Mouse (Mus musculus) embryonic facial prominence, embryonic 15.5 days (tissue): ENCODE results near the gene Dlgap1. TPM values are rescaled to one million over a fixed set of nuclear protein-coding genes. Genes with fewer than 3 reads are reported as not detected.

Source experiments
- ATAC-seq: fragments of 200-750 bp; cut with Nextera tagmentation; 2 replicates; pipeline ENCODE4 v1.8.0; 2017; ENCODE audit warnings: low read depth, moderate TSS enrichment; ENCODE audit not compliant: insufficient number of reproducible peaks, low FRiP score, low TSS enrichment
- H3K27ac ChIP-seq: fragments of 300-500 bp; sonication (generic); replicated peaks from 2 replicates; pipeline ENCODE4 v1.5.1; 2015; ENCODE audit warnings: mild to moderate bottlenecking, inconsistent platforms
- H3K27me3 ChIP-seq: fragments of 300-500 bp; sonication (generic); 2 replicates; pipeline ENCODE4 v1.6.1; 2015; ENCODE audit warnings: inconsistent platforms
- H3K36me3 ChIP-seq: fragments of 300-500 bp; sonication (generic); 2 replicates; pipeline ENCODE4 v1.6.1; 2015; ENCODE audit warnings: mild to moderate bottlenecking, inconsistent platforms
- H3K4me1 ChIP-seq: fragments of 300-500 bp; sonication (generic); 2 replicates; pipeline ENCODE4 v1.6.1; 2015; ENCODE audit warnings: inconsistent platforms
- H3K4me2 ChIP-seq: fragments of 300-500 bp; sonication (generic); replicated peaks from 2 replicates; pipeline ENCODE4 v1.6.1; 2015; ENCODE audit warnings: mild to moderate bottlenecking, inconsistent platforms
- H3K4me3 ChIP-seq: fragments of 300-500 bp; sonication (generic); replicated peaks from 2 replicates; pipeline ENCODE4 v1.5.1; 2015; ENCODE audit warnings: mild to moderate bottlenecking, inconsistent platforms
- H3K9ac ChIP-seq: fragments of 300-500 bp; sonication (generic); 2 replicates; pipeline ENCODE4 v1.6.1; 2015; ENCODE audit warnings: inconsistent platforms
- H3K9me3 ChIP-seq: fragments of 300-500 bp; sonication (generic); replicated peaks from 2 replicates; pipeline ENCODE4 v1.6.1; 2016; ENCODE audit warnings: inconsistent platforms
- WGBS: fragments of 180-500 bp; shearing (Covaris S2); methylation state at CpG from one replicate; pipeline ENCODE4 v1.1.7; 2015; 5-methylcytosine and 5-hydroxymethylcytosine counted together
- polyA plus RNA-seq: library from polyadenylated mRNA; unstranded; fragments of >200 nt; fragmentation: Nextera tagmentation; extraction: Ambion mirVana; gene quantifications from 2 replicates; pipeline ENCODE4 v1.2.1, GENCODE M21; 2015

Gene Dlgap1
- polyA plus RNA-seq, 1 experiment from 2014 or later, result 4.9 TPM

DNA sequence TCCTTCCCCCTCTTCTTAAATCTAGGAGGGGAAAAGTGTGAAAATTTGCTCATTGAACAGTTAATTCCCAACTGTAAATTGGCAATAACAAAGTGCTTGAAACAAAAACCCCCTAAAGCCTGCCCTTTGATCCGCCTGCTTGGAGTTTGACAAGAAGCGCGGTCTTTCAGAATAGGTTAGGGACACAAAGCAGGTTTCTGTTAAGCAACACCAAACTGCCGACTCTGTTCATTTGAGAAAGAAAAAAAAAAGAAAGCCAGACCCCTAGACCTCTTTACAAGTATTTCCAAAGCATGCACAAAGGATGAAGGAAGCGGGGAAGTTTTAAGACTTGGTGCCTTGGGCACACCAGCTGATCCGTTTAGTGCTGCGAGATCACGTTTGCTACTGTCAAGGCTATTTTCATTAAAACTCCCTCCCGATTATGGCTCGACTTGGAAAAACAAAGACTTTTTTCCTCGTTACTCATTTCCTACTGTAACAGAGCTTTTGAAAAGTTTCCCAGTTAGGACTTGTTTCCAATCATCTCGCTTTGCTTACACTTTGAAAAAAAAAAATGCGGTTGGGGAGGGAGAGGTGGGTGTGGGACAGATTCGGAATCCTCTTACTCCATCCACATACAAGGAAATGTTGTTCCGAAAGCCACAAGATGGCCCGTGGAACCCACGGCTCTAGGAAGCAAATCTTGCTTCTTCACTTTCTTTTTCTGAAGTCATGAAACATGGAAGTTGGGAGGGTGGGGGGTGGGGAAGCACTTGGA is 879.1 kb downstream of the Dlgap1 start:
- no peaks in the 10 kb centered on the region for H3K9me3 ChIP-seq
- under 1% methylated on average over 17 of the region's 17 CpGs for WGBS
- no peak for ATAC-seq
- H3K4me3 ChIP-seq, result peak overlapping the region; percentile 74
- peak overlapping the region; percentile 99 for H3K27ac ChIP-seq
- peak overlapping the region; percentile 97 for H3K4me2 ChIP-seq
- H3K9ac ChIP-seq, result peak overlapping the region; percentile 23
- H3K36me3 ChIP-seq, result peaks cover 23% of the 10 kb centered on the region
- no peaks in the 10 kb centered on the region for H3K27me3 ChIP-seq
- H3K4me1 ChIP-seq, result peaks cover 16% of the 10 kb centered on the region

DNA sequence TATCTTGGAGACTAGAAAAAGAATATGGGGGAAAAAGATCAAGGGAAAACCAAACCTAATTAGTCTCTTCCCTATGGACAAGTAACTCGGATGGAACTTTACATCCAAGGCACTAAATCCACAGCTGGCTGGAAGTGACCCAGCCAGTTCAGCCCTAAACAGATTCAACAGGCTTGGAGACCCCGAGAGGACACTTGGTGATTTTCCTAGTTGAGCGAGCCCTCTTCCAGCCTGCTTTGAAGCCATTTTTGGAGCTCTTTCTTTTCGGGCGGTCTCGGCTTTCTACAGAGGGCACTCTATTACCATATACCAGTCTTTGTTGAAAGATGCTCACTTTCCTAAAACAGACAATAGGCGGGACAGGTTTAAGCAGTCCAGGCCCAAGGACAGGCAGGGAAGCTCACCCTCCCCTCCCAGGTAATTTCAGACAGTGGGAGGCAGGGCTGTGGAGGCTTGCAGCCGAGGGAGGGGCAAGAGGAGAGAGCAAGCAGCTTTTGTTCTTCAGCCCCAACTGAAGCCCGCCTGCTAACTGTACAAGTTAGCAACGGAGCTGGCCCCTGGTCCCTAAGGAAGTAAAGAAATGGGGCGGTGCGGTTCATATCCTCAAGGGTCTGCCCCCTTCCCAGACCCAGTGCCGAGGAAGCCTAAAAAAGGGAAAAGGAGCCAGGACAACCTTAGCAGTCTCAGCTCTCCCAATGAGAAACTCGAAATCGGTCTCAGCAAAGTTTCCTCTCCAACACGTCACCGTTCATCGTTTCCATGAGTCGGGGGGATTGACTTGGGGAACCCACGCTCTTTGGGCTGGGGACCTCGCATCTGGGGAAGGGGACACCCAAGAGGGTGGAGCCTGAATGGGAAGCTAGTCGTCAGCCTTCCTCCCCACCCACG is 879.9 kb downstream of the Dlgap1 start:
- Histone ChIP-seq H3K4me1 (peaks cover 16% of the 10 kb centered on the region), H3K27me3 (no peaks in the 10 kb centered on the region), H3K27ac (peak overlapping the region; percentile 99), H3K4me2 (peak overlapping the region; percentile 97), H3K36me3 (peaks cover 15% of the 10 kb centered on the region), H3K4me3 (peak overlapping the region; percentile 74), H3K9ac (peak overlapping the region; percentile 75), H3K9me3 (no peaks in the 10 kb centered on the region)
- under 1% methylated on average over 23 of the region's 23 CpGs for WGBS
- peak; percentile 56 for ATAC-seq

DNA sequence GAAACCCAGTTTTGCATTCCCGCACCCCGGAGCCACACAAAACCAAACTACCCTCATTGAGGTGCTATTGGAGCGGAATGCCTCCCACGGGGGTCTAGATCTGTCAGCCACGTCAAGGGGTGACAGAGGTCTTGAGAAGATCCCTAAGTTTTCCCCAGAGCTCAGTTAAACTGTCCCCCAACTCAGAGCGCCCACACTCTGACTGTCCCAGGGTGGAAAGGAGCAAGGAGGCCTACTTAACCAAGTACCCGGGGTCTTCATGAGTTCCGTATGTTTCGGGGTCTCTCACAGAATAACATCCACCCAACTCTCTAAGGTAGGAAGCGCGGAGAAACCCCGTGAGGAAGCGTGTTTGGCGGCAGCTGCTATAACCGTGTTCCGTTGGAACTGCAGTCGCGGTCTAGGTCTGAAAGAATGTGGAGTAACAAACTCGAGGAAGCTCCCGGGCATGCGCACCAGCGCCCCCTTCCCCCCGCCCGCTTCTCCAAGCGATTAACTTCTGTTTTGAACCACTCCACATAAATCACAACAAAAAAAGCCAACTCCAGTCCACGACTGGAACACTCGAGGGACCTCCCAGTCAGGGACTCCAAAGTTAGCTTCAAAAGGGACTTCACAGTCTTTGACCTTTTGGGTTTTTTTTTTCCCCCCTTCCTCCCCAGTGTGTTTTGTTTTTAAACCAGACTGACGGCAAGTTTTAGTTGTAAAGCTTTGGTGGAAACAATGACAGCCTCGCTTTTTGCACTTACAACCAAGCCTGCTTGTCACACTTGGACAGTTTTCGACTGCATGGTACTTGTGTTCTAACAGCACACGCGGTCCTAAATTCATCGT is 880.7 kb downstream of the Dlgap1 start:
- under 1% methylated on average over 33 of the region's 33 CpGs for WGBS
- ATAC-seq, result no peak
- peaks cover 6% of the 10 kb centered on the region for H3K36me3 ChIP-seq
- H3K4me2 ChIP-seq, result peak overlapping the region; percentile 97
- H3K27me3 ChIP-seq, result no peaks in the 10 kb centered on the region
- H3K9me3 ChIP-seq, result no peaks in the 10 kb centered on the region
- peak overlapping the region; percentile 75 for H3K9ac ChIP-seq
- H3K4me3 ChIP-seq, result peak overlapping the region; percentile 74
- H3K4me1 ChIP-seq, result peaks cover 21% of the 10 kb centered on the region
- peak overlapping the region; percentile 99 for H3K27ac ChIP-seq

DNA sequence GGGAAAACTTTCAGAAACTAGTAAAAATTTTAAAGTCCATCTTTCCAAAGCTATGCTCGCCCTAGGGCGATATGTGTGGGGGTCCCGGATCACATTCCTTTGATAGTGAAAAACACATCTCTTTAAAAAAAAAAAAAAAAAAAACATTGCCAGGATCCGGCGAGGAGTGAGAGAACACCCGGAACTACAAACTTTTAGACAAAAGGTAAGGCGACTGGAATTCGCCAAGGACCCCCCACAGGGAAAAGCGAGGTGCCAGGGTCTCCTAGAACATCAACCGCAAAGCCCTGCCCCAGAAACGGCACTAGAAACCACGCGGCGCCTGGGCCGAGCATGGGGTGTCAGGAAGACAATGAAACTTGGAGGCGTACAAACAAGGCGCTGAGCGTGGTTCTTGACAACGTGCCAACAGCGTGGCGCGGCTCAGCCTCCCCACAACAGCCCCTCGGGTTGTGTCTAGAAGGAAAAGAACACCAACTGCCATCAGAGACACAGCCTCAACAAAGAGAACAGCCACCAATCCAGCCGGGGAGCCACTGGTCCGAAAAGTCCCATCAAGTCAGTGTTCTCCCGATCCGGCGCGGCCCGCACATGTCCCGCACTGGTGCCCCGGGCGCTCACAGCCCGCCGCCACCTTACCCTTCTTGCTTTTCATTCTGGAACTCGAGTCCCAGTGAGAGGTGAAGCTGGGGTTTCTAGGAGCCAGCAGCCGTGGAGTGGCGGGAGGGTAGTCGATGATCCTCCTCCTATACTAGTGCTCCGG is 881.5 kb downstream of the Dlgap1 start:
- Histone ChIP-seq H3K4me3 (peak overlapping the region; percentile 74), H3K4me1 (peaks cover 18% of the 10 kb centered on the region), H3K4me2 (peak overlapping the region; percentile 97), H3K9ac (peak overlapping the region; percentile 75), H3K27me3 (no peaks in the 10 kb centered on the region), H3K27ac (peak overlapping the region; percentile 99), H3K36me3 (no peaks in the 10 kb centered on the region), H3K9me3 (no peaks in the 10 kb centered on the region)
- peak; percentile 20; the same call in 1 of the 2 replicates for ATAC-seq
- WGBS, result 0% methylated on average over 40 of the region's 40 CpGs

DNA sequence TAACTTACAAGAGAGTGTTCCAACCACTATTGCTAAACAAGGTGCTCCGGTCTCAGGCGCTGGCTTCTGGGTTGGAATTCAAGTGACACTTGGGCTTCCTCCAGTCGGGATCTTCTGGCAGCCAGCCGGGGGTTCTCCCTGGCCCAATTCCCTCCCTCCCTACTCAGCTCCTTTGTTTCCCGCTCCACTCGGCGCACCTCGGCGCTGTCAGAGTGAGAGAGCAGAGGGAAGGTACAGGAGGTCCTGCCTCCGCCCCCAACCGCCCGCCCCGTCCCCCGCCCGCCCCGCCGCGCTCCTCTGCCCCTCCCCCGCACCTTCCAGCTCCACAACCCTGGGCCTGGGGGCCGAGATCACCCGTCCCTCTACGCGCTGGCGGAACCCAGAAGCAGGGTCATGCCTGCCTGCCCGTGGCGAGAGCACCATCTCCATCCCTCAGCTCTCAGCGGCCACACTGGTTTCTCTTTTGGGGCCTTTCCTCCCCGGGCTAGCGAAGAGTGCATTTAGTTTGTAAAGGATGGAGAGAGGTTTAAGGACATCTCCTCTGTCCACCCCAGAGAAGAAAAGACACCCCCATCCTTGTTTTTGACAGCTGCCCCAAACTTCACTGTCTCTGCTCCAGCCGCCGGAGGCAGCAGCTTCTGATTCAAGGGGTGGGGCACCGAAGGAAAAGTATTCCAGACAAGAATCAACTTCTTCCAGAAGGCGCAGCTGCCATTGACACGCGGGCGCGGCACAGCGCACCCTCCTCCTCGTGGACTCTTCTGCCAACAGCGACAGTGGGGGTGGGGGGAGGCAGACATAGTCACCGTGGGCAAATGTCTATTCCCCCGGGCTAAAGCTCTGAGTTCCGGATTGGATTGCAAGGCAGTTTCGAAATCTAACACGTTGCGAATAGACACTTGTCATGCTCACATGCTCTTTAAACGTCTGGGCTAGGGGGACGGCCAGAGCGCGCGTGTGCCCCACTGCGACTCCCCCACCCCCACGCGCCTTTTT is 882.4 kb downstream of the Dlgap1 start:
- under 1% methylated on average over 54 of the region's 54 CpGs for WGBS
- H3K4me2 ChIP-seq, result peak overlapping the region; percentile 97

DNA sequence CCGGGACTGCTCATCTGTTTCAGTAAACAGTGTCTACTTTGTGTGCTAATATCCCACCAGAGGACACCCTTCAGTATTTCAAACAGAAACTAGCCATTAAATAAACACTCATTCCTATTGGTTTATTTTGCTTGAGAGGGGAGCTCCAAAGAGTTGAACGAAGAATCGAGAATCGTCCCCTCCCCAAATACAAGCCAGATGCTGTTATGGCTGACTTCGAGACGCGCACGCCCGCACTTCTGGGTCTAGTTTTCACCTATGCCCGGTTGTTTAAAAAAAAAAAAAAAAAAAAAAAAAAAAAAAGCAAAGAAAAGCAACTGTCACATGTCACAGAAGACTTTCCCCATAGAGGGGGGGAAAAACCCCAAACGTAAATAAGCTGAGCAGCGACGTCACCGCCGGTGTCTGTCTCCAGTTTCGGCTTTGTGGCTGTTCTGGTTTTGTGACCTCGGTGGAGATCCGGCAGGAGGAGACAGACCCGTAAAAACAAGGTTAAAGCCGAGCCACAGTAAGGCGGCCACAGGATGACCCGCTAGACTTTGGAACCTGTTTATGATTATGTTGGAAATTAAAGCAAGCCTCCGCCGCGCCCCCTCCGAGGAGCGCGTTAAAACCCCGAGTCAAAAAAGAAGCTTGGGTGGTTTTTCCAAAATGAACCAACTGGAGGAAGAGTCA is 883.3 kb downstream of the Dlgap1 start:
- Histone ChIP-seq H3K27ac (peak overlapping the region; percentile 99), H3K9me3 (no peaks in the 10 kb centered on the region), H3K4me1 (peaks cover 10% of the 10 kb centered on the region), H3K4me3 (peak overlapping the region; percentile 74), H3K27me3 (no peaks in the 10 kb centered on the region), H3K9ac (peak overlapping the region; percentile 75), H3K36me3 (no peaks in the 10 kb centered on the region), H3K4me2 (peak overlapping the region; percentile 97)
- no peak for ATAC-seq
- under 1% methylated on average over 29 of the region's 29 CpGs for WGBS

More for the DNA sequence above, 882.4 kb downstream of the Dlgap1 start:
- Histone ChIP-seq H3K9ac (peak overlapping the region; percentile 75), H3K4me3 (peak overlapping the region; percentile 74), H3K36me3 (no peaks in the 10 kb centered on the region), H3K4me1 (peaks cover 12% of the 10 kb centered on the region), H3K9me3 (no peaks in the 10 kb centered on the region), H3K27me3 (no peaks in the 10 kb centered on the region), H3K27ac (peak overlapping the region; percentile 99)
- peak; percentile 72 for ATAC-seq

DNA sequence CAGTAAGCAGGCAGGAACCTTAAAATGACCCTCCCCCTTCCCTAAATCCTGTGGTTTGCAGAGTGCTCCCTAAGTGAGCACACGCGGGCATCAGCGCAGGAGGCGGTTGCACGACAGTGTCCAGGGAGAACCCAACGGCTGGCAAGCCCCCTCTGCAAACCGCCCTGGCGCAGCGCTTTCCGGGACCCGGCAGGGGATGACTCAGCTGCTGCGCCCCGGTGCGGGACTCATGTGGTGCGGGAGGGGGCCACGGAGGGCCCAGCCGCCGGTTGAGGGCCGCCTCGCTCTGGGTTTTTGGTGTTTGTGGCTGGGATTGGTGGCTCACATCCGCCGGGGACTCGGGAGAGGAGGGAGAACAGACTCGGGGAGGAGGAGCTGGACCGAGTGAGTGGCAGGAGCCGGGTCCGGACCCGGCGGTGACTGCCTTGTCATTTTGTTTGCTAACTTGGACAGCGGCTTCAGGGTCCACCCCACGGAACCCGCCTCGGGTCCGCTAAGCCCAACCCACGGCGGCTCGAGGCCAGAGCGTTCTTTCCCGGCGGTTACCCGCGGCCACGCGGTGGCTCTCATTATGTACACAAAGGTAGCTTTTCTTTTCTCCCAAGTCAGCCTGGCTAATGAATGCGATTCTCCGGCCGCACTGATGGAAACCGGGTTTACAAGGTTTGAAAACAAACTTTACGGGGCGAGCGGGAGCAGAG is 884.0 kb downstream of the Dlgap1 start:
- peak overlapping the region; percentile 74 for H3K4me3 ChIP-seq
- under 1% methylated on average over 51 of the region's 51 CpGs for WGBS
- no peaks in the 10 kb centered on the region for H3K36me3 ChIP-seq

DNA sequence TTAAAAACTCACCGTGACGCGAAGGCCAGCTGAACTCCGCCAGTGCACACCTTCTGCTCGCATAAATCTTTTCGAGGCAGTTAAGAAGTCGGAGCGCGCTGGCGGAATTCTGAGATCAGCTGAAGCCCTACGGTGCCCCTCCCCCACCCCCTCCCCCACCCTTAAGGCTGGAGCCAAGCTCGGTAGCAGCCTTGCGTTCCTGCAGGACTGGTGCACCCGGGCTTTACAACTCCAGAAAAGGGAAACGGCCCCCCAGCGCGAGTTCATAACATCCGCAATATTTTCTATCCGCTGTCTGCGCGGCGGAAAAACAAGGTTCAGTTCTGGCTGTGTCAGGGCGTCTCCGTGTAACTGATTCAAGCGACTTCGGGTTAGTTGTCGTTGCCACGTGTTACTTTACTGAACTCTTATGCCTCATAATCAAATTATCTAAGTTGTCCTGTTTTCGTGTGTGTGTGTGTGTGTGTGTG is 884.6 kb downstream of the Dlgap1 start, which contains the start of gene Tgif1:
Gene Tgif1 (minus strand): TSS at position 111 of the 470 bp plus-strand sequence.
- H3K27ac ChIP-seq, result peak within 1 kb of the TSS; percentile 99
- H3K4me1 ChIP-seq, result peaks cover 6% of the 10 kb centered on the region; the same call in 1 of the 2 replicates
- peak within 1 kb of the TSS; percentile 97 for H3K4me2 ChIP-seq
- no peaks in the 10 kb centered on the region for H3K9me3 ChIP-seq
- ATAC-seq, result no peak
- H3K4me3 ChIP-seq, result peak within 1 kb of the TSS; percentile 74
- H3K36me3 ChIP-seq, result no peaks in the 10 kb centered on the region
- peak within 1 kb of the TSS; percentile 70 for H3K9ac ChIP-seq
- under 1% methylated on average over 29 of the region's 29 CpGs for WGBS
- H3K27me3 ChIP-seq, result no peaks in the 10 kb centered on the region

More for the DNA sequence above, 884.0 kb downstream of the Dlgap1 start:
- Histone ChIP-seq H3K27ac (peak overlapping the region; percentile 99), H3K4me2 (peak overlapping the region; percentile 97), H3K9ac (peak overlapping the region; percentile 70), H3K27me3 (no peaks in the 10 kb centered on the region), H3K4me1 (peaks cover 6% of the 10 kb centered on the region; the same call in 1 of the 2 replicates), H3K9me3 (no peaks in the 10 kb centered on the region)
- peak; percentile 52 for ATAC-seq
